In genomic region chr12:84823601-84824000, GRCm38 (mm10) we compare ENCODE assay signal across 22 mouse cellular contexts. TPM values are rescaled to one million over a fixed set of nuclear protein-coding genes. Genes with fewer than 3 reads are reported as not detected.
A peak's percentile ranks its signal among the peaks of the same experiment; 100 is the strongest.
DNase-seq lines count a peak whose midpoint lies in the region; ATAC-seq lines count a peak whose summit lies in the region.
"Had no signal": no experiment of that assay in that cellular context is flagged by ENCODE, and none has a peak within 500 bp of the region (broad histone marks: within the 10 kb centered on the region; RNA-seq: fewer than 3 reads in every experiment).

No protein-coding gene starts in this region.

- no peak overlapping the region for H3K4me2 ChIP-seq in lung, embryonic 15.5 days
- H3K4me2 ChIP-seq: embryonic facial prominence, embryonic 12.5 days; heart, embryonic 13.5 days; liver, embryonic 11.5 days; midbrain, embryonic 11.5 days had no signal

- H3K9ac ChIP-seq in lung, embryonic 15.5 days, result no peak overlapping the region
- H3K9ac ChIP-seq: embryonic facial prominence, embryonic 12.5 days; heart, embryonic 13.5 days; liver, postnatal 0 days had no signal

- H3K4me1 ChIP-seq in lung, embryonic 15.5 days, result peaks cover 12% of the 10 kb centered on the region; the same call in 1 of the 2 replicates
- H3K4me1 ChIP-seq: hindbrain, embryonic 10.5 days had no signal

- DNase-seq in adrenal gland, postnatal 14 days, result peak; percentile 50
- no peak for DNase-seq in adrenal gland, adult 8-10 months
- no peak for DNase-seq in lung, postnatal 36 days
- DNase-seq in heart, adult 8-10 months (ENCODE audit: low spot score), result peak; percentile 55
- DNase-seq in heart, postnatal 4 days, result peak; percentile 50
- DNase-seq in right cerebral cortex, postnatal 10 days (ENCODE audit: low spot score in 2 of 2), result no peak
- DNase-seq in kidney, adult 11 months, result no peak
- DNase-seq: cerebellum, adult 11-12 months; gastrocnemius, postnatal 10 days; left cerebral cortex, postnatal 4 days; liver, postnatal 0 days; right cerebral cortex, postnatal 4 days; thymus, postnatal 25 days had no signal

- H3K27ac ChIP-seq in lung, embryonic 15.5 days, result 0 out of 2 replicates have a peak overlapping the region, but pooled peaks have one; percentile 0
- H3K27ac ChIP-seq: embryonic facial prominence, embryonic 12.5 days; heart, embryonic 13.5 days; hindbrain, embryonic 10.5 days; hindbrain, postnatal 0 days had no signal

- H3K4me3 ChIP-seq in lung, embryonic 15.5 days, result no peak overlapping the region
- H3K4me3 ChIP-seq: embryonic facial prominence, embryonic 12.5 days; heart, embryonic 13.5 days; hindbrain, embryonic 10.5 days had no signal

- WGBS in lung, embryonic 15.5 days, result 61% methylated on average over 7 of the region's 7 CpGs

- ATAC-seq in lung, embryonic 15.5 days (ENCODE audit: borderline replicate concordance, extremely low read depth, low FRiP score, low TSS enrichment), result no peak
- ATAC-seq: forebrain, embryonic 14.5 days; hindbrain, postnatal 0 days; intestine, postnatal 0 days; liver, postnatal 0 days had no signal

- H3K36me3 ChIP-seq in lung, embryonic 15.5 days, result no peaks in the 10 kb centered on the region
- H3K36me3 ChIP-seq: embryonic facial prominence, embryonic 12.5 days; heart, embryonic 13.5 days; hindbrain, embryonic 10.5 days had no signal

- no peaks in the 10 kb centered on the region for H3K27me3 ChIP-seq in lung, embryonic 15.5 days
- H3K27me3 ChIP-seq: embryonic facial prominence, embryonic 12.5 days had no signal

- H3K9me3 ChIP-seq in lung, embryonic 15.5 days, result no peaks in the 10 kb centered on the region
- H3K9me3 ChIP-seq: embryonic facial prominence, embryonic 12.5 days; heart, embryonic 13.5 days; hindbrain, embryonic 10.5 days had no signal

RNA-seq across cellular contexts. Expression of gene Isca2, which starts 50.5 kb away (rescaled TPM):
- total RNA-seq in adrenal gland, postnatal 14 days (2021), result 98.2 and 115 TPM in 2 replicates
- total RNA-seq in adrenal gland, adult 8-10 months (2022), result 10 to 100 TPM; 53.6 to 69.2 (median 65.4) TPM
- 130 and 136 TPM in 2 replicates for polyA plus RNA-seq in lung, embryonic 15.5 days (2015; fragmentation: Nextera tagmentation; extraction: Ambion mirVana)
- 100 to 1,000 TPM in 1 of 4 experiments, 10 to 100 TPM in 3; 89.1 to 116 (median 94.9) TPM for total RNA-seq in heart, adult 8-10 months (2022)
- 10 to 100 TPM; 72.9 to 75.3 TPM for total RNA-seq in heart, postnatal 4 days (2021)

RNA-seq across cellular contexts. Expression of gene Npc2, which starts 50.6 kb away (rescaled TPM):
- total RNA-seq in adrenal gland, postnatal 14 days (2021), result 57.2 and 67.4 TPM in 2 replicates
- total RNA-seq in adrenal gland, adult 8-10 months (2022), result 100 to 1,000 TPM in 1 of 4 experiments, 10 to 100 TPM in 3; 79.8 to 105 (median 86.2) TPM
- polyA plus RNA-seq in lung, embryonic 15.5 days (2015; fragmentation: Nextera tagmentation; extraction: Ambion mirVana), result 150 and 162 TPM in 2 replicates
- 10 to 100 TPM; 26.1 to 29.6 (median 26.9) TPM for total RNA-seq in heart, adult 8-10 months (2022)
- 10 to 100 TPM; 42.6 to 45.3 TPM for total RNA-seq in heart, postnatal 4 days (2021)

RNA-seq across cellular contexts. Expression of gene Ltbp2, which starts 52.7 kb away (rescaled TPM):
- 11.9 and 12.4 TPM in 2 replicates for total RNA-seq in adrenal gland, postnatal 14 days (2021)
- 1 to 10 TPM; 1.6 to 7.3 (median 5.3) TPM for total RNA-seq in adrenal gland, adult 8-10 months (2022)
- polyA plus RNA-seq in lung, embryonic 15.5 days (2015; fragmentation: Nextera tagmentation; extraction: Ambion mirVana), result 12.8 and 15.1 TPM in 2 replicates
- total RNA-seq in heart, adult 8-10 months (2022), result 1 to 10 TPM in 3 of 4 experiments, under 1 TPM in 1; 0.88 to 1.1 (median 1.1) TPM
- 1 to 10 TPM; 7.6 to 8.9 TPM for total RNA-seq in heart, postnatal 4 days (2021)
- polyA plus RNA-seq: forebrain, embryonic 14.5 days had no signal

Comparison
In these comparisons a context has a peak if more than half of its experiments do, and no peak if none do; other contexts are left out.
1. DNase-seq: peak in adrenal gland, postnatal 14 days (single experiment), heart, adult 8-10 months (single experiment) and heart, postnatal 4 days (single experiment); none in adrenal gland, adult 8-10 months (single experiment), lung, postnatal 36 days (single experiment), right cerebral cortex, postnatal 10 days (0 of 2) and kidney, adult 11 months (single experiment).